Mouse (Mus musculus): ENCODE data around the gene Zfp811. TPM values are rescaled to one million over a fixed set of nuclear protein-coding genes. Genes with fewer than 3 reads are reported as not detected.

Gene Zfp811
- total and polyA plus RNA-seq, 3 experiments, result 1.7 to 6.6 (median 3.4) TPM

Other genes starting within 250 kb of the Zfp811 start
- gene Cyp4f37, start 188.6 kb downstream of the Zfp811 start, total RNA-seq (2012; rRNA removed), result 0.34 TPM in 1 of 2 replicates, not detected in the other
- gene Cyp4f37, start 188.6 kb downstream of the Zfp811 start, total RNA-seq (2014; rRNA removed), result 0.16 and 0.28 TPM in 2 replicates
- gene Cyp4f37, start 188.6 kb downstream of the Zfp811 start, polyA plus RNA-seq (2012; ENCODE audit: insufficient read length, low read depth), result 0.45 and 0.60 TPM in 2 replicates
- gene Cyp4f40, start 151.0 kb downstream of the Zfp811 start, total RNA-seq (2012; rRNA removed), result 0.08 TPM in 2 replicates
- gene Cyp4f40, start 151.0 kb downstream of the Zfp811 start, total RNA-seq (2014; rRNA removed), result 0.09 and 0.40 TPM in 2 replicates
- 0.44 and 0.53 TPM in 2 replicates for gene Cyp4f40, start 151.0 kb downstream of the Zfp811 start, polyA plus RNA-seq (2012; ENCODE audit: insufficient read length, low read depth)
- not detected in 2 replicates for gene Cyp4f15, start 124.3 kb downstream of the Zfp811 start, total RNA-seq (2012; rRNA removed)
- not detected in 2 replicates for gene Cyp4f15, start 124.3 kb downstream of the Zfp811 start, total RNA-seq (2014; rRNA removed)
- not detected in 2 replicates for gene Cyp4f15, start 124.3 kb downstream of the Zfp811 start, polyA plus RNA-seq (2012; ENCODE audit: insufficient read length, low read depth)
- gene Zfp871, start 21.6 kb downstream of the Zfp811 start, total RNA-seq (2012; rRNA removed), result 9.8 and 11.3 TPM in 2 replicates
- 9.0 and 9.3 TPM in 2 replicates for gene Zfp871, start 21.6 kb downstream of the Zfp811 start, total RNA-seq (2014; rRNA removed)
- 10.6 and 13.4 TPM in 2 replicates for gene Zfp871, start 21.6 kb downstream of the Zfp811 start, polyA plus RNA-seq (2012; ENCODE audit: insufficient read length, low read depth)
- gene Zfp799, start 20.3 kb upstream of the Zfp811 start, total RNA-seq (2012; rRNA removed), result 4.7 and 6.2 TPM in 2 replicates
- 6.5 and 9.0 TPM in 2 replicates for gene Zfp799, start 20.3 kb upstream of the Zfp811 start, total RNA-seq (2014; rRNA removed)
- 9.4 and 9.5 TPM in 2 replicates for gene Zfp799, start 20.3 kb upstream of the Zfp811 start, polyA plus RNA-seq (2012; ENCODE audit: insufficient read length, low read depth)
- gene Zfp870, start 81.7 kb upstream of the Zfp811 start, total RNA-seq (2012; rRNA removed), result 3.4 and 3.5 TPM in 2 replicates
- gene Zfp870, start 81.7 kb upstream of the Zfp811 start, total RNA-seq (2014; rRNA removed), result 5.8 and 6.4 TPM in 2 replicates
- 8.6 and 10.4 TPM in 2 replicates for gene Zfp870, start 81.7 kb upstream of the Zfp811 start, polyA plus RNA-seq (2012; ENCODE audit: insufficient read length, low read depth)
- gene Cyp4f14, start 107.4 kb upstream of the Zfp811 start, total RNA-seq (2012; rRNA removed), result not detected in 2 replicates
- gene Cyp4f14, start 107.4 kb upstream of the Zfp811 start, total RNA-seq (2014; rRNA removed), result not detected in 2 replicates
- not detected in 2 replicates for gene Cyp4f14, start 107.4 kb upstream of the Zfp811 start, polyA plus RNA-seq (2012; ENCODE audit: insufficient read length, low read depth)
- gene Cyp4f13, start 137.5 kb upstream of the Zfp811 start, total RNA-seq (2012; rRNA removed), result 13.1 and 18.6 TPM in 2 replicates
- 9.7 and 11.9 TPM in 2 replicates for gene Cyp4f13, start 137.5 kb upstream of the Zfp811 start, total RNA-seq (2014; rRNA removed)
- gene Cyp4f13, start 137.5 kb upstream of the Zfp811 start, polyA plus RNA-seq (2012; ENCODE audit: insufficient read length, low read depth), result 12.2 and 18.5 TPM in 2 replicates
- gene Zfp472, start 155.9 kb upstream of the Zfp811 start, total RNA-seq (2012; rRNA removed), result 9.7 and 12.9 TPM in 2 replicates
- gene Zfp472, start 155.9 kb upstream of the Zfp811 start, total RNA-seq (2014; rRNA removed), result 27.8 and 31.5 TPM in 2 replicates
- 12.4 and 13.6 TPM in 2 replicates for gene Zfp472, start 155.9 kb upstream of the Zfp811 start, polyA plus RNA-seq (2012; ENCODE audit: insufficient read length, low read depth)
- 4.2 and 4.5 TPM in 2 replicates for gene Zfp952, start 183.2 kb upstream of the Zfp811 start, total RNA-seq (2012; rRNA removed)
- 5.7 TPM in 2 replicates for gene Zfp952, start 183.2 kb upstream of the Zfp811 start, total RNA-seq (2014; rRNA removed)
- gene Zfp952, start 183.2 kb upstream of the Zfp811 start, polyA plus RNA-seq (2012; ENCODE audit: insufficient read length, low read depth), result 4.3 and 5.5 TPM in 2 replicates
- 3.1 and 3.2 TPM in 2 replicates for gene Zfp763, start 223.5 kb upstream of the Zfp811 start, total RNA-seq (2012; rRNA removed)
- 5.7 and 6.0 TPM in 2 replicates for gene Zfp763, start 223.5 kb upstream of the Zfp811 start, total RNA-seq (2014; rRNA removed)
- gene Zfp763, start 223.5 kb upstream of the Zfp811 start, polyA plus RNA-seq (2012; ENCODE audit: insufficient read length, low read depth), result 2.9 and 3.7 TPM in 2 replicates

All from CH12.LX (cell line).